Mouse (Mus musculus) inflammation-experienced regulatory T-cells, adult 6 months (primary cell): ENCODE results near the gene Vmn1r188. TPM values are rescaled to one million over a fixed set of nuclear protein-coding genes. Genes with fewer than 3 reads are reported as not detected.
"Not testable (repeated sequence)": the region's sequence is repeated elsewhere in the genome, so short reads cannot be mapped to it uniquely, and the experiment has no call there.

Experiments
- ATAC-seq: one replicate; pipeline ENCODE4 v1.8.0; 2017
- polyA plus RNA-seq, 3 experiments: library from polyadenylated mRNA; unstranded; fragments of 100-300 nt; shearing (Covaris generic); gene quantifications; one replicate each; pipeline ENCODE4 v1.2.1; 2017

Gene Vmn1r188
- polyA plus RNA-seq = under 1 TPM in 1 of 3 experiments, not detected in 2; 0.07 TPM

GRCm38 (mm10) chr13:22084140-22084539, at the start of gene Vmn1r188:
Vmn1r188 (plus strand) TSS chr13:22084440.
- not testable (repeated sequence) for ATAC-seq

GRCm38 (mm10) chr13:22034443-22035266, 49.6 kb upstream of the Vmn1r188 start:
- ATAC-seq = no peak

DNA sequence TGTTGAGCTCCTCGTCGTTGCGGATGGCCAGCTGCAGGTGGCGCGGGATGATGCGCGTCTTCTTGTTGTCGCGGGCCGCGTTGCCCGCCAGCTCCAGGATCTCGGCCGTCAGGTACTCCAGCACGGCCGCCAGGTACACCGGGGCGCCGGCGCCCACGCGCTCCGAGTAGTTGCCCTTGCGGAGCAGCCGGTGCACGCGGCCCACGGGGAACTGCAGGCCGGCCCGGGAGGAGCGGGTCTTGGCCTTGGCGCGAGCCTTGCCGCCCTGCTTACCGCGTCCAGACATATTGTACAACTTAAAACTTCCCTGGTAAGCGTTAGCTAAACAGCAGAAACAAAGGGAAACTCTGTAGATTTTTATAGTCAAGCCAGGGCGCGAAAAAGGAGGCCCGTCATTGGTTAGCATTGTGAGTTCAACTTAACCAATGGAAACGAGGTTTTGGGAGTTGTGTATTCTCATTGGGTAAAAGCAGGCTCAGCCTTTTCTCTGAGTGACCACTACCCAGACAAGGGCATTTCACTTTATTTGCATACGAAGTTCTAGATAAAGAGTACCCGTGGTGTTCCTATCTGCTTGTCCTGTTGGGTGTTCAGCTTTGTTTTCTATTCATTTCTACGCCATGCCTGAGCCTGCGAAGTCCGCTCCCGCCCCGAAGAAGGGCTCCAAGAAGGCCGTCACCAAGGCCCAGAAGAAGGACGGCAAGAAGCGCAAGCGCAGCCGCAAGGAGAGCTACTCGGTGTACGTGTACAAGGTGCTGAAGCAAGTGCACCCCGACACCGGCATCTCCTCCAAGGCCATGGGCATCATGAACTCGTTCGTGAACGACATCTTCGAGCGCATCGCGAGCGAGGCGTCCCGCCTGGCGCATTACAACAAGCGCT, 48.7 kb upstream of the Vmn1r188 start, which contains the start of the genes Hist1h2ah and Hist1h2bk:
Hist1h2ah (minus strand) TSS at position 302 of the 882 bp plus-strand sequence.
Hist1h2bk (plus strand) TSS at position 604 of the 882 bp plus-strand sequence.
- ATAC-seq = peak; percentile 100

GRCm38 (mm10) chr13:22036149-22036956, 47.9 kb upstream of the Vmn1r188 start:
- ATAC-seq = no peak

DNA sequence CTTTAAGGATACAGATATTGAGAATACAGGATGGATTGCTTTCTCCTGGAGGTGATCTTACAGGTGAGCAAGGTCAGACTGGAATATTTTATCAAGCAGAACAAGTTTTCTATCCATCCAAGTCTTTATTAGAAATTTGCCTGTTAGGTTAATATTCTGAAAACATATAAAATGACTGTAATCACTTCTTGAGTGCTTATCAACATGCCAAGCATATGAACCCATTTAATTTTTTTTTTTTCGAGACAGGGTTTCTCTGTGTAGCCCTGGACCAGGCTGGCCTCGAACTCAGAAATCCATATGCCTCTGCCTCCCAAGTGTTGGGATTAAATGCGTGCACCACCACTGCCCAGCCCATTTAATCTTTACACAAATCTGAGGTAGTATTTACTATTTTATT, 47.3 kb upstream of the Vmn1r188 start:
- ATAC-seq = no peak

- ATAC-seq = no peak
Measured at GRCm38 (mm10) chr13:22037415-22037814, 46.8 kb upstream of the Vmn1r188 start.

- ATAC-seq = no peak
Measured at GRCm38 (mm10) chr13:22039364-22039763, 44.9 kb upstream of the Vmn1r188 start.

- ATAC-seq = no peak
Measured at GRCm38 (mm10) chr13:22039951-22040463, 44.2 kb upstream of the Vmn1r188 start.

- ATAC-seq = no peak
Measured at GRCm38 (mm10) chr13:22040464-22041141, 43.6 kb upstream of the Vmn1r188 start.

DNA sequence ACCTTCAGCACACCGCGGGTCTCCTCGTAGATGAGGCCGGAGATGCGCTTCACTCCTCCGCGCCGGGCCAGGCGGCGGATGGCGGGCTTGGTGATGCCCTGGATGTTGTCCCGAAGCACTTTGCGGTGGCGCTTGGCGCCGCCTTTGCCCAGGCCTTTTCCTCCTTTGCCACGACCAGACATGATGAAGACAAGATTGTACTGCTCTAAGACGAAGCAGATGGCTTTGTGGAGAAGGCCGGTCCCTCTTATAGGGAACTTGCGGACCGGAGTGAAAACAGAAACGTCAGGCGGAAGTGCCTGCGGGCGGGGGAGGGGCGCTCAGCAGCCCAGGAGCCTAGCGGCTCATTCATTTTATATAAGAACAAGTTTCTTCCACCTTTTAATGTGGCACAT, 43.1 kb upstream of the Vmn1r188 start, which contains the start of gene Hist1h4i:
Hist1h4i (minus strand) TSS at position 221 of the 395 bp plus-strand sequence.
- peak; percentile 60 for ATAC-seq

- no peak for ATAC-seq
Measured at GRCm38 (mm10) chr13:22041651-22042567, 42.3 kb upstream of the Vmn1r188 start.

DNA sequence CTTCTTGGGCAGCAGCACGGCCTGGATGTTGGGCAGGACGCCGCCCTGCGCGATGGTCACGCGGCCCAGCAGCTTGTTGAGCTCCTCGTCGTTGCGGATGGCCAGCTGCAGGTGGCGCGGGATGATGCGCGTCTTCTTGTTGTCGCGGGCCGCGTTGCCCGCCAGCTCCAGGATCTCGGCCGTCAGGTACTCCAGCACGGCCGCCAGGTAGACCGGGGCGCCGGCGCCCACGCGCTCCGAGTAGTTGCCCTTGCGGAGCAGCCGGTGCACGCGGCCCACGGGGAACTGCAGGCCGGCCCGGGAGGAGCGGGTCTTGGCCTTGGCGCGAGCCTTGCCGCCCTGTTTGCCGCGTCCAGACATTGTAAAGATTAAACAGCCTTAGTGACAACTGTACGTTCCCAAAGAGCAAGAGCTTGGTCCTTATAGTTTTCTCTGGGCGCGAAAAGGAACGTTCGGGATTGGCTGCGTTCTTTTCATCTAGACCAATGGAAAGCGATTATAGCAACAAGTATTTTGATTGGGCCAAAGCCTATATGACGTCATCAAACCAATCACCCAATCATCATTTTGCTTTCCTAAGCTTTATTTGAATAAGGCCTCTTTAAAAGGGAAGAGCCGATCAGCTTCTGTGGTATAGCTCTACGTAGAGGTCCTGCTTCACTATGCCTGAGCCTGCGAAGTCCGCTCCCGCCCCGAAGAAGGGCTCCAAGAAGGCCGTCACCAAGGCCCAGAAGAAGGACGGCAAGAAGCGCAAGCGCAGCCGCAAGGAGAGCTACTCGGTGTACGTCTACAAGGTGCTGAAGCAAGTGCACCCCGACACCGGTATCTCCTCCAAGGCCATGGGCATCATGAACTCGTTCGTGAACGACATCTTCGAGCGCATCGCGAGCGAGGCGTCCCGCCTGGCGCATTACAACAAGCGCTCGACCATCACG, 41.4 kb upstream of the Vmn1r188 start, which contains the start of the genes Hist1h2ag and Hist1h2bj:
Hist1h2ag (minus strand) TSS at position 377 of the 935 bp plus-strand sequence.
Hist1h2bj (plus strand) TSS at position 647 of the 935 bp plus-strand sequence.
- ATAC-seq = peak; percentile 91

DNA sequence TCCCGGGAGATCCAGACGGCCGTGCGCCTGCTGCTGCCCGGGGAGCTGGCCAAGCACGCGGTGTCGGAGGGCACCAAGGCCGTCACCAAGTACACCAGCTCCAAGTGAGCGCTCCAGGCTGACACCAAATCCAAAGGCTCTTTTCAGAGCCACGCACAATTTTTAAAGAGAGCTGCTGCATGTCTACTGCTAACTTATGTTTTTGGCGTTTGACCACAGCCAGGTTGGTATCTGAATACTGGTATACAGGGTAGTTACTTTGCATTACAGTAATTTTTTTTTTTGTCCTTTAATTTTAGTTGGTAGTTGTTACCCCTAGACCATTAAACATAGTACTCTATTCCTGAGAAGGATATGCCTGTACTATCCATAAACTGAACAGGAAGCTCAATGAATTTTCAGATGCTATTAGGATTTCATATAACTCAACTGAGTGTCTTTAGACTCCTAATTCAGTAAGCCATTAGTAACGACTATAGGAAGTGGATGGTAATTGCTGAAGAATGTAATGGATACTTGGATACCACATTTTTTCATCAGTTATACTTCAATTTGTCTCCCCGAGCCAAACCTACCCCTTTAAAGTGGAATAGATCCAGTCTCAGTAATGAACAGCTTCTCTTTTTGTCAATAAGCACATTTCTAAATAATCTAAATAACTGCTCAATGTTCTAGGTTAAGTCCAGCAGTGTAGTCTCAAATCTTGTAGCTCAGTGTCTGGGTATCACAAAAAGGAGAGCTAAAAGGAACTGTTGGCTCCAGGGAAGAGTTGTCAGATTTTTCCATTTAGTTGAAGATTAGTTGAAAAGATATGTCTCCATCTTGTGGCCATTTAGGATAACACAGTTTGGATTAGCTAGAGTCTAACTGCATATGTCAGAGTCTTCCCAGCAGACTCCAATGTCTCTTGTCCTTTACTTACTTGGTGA, 40.5 kb upstream of the Vmn1r188 start:
- no peak for ATAC-seq

- no peak for ATAC-seq
Measured at GRCm38 (mm10) chr13:22044432-22045155, 39.6 kb upstream of the Vmn1r188 start.

GRCm38 (mm10) chr13:22045311-22045710, 38.9 kb upstream of the Vmn1r188 start:
- no peak for ATAC-seq

GRCm38 (mm10) chr13:22049041-22049440, 35.2 kb upstream of the Vmn1r188 start:
- no peak for ATAC-seq
